Comparison of ENCODE assay signal across 9 mouse cellular contexts in genomic region chr15:31571906-31572722, GRCm38 (mm10). TPM values are rescaled to one million over a fixed set of nuclear protein-coding genes. Genes with fewer than 3 reads are reported as not detected.
A peak's percentile ranks its signal among the peaks of the same experiment; 100 is the strongest.
DNase-seq lines count a peak whose midpoint lies in the region; ATAC-seq and TF ChIP-seq lines count a peak whose summit lies in the region.
"Had no signal": no experiment of that assay in that cellular context is flagged by ENCODE, and none has a peak within 500 bp of the region (broad histone marks: within the 10 kb centered on the region; RNA-seq: fewer than 3 reads in every experiment).

No protein-coding gene starts in this region.

- no peak for TF ChIP-seq CTCF in midbrain, postnatal 0 days (IDR thresholded peaks at IDR 0.05)

- no peaks in the 10 kb centered on the region for H3K27me3 ChIP-seq in embryonic facial prominence, embryonic 12.5 days
- H3K27me3 ChIP-seq in embryonic facial prominence, embryonic 10.5 days (replicated peaks; ENCODE audit: low read depth, poor library complexity, severe bottlenecking): no peaks in the 10 kb centered on the region
- no peaks in the 10 kb centered on the region for H3K27me3 ChIP-seq in midbrain, postnatal 0 days (ENCODE audit: insufficient read depth, low read length)
- no peaks in the 10 kb centered on the region for H3K27me3 ChIP-seq in midbrain, embryonic 14.5 days (ENCODE audit: control insufficient read depth, insufficient read depth, low read length)
- H3K27me3 ChIP-seq in stomach, embryonic 16.5 days (ENCODE audit: control insufficient read depth, insufficient read depth, low read length): no peaks in the 10 kb centered on the region
- H3K27me3 ChIP-seq: forebrain, embryonic 12.5 days had no signal

- no peaks in the 10 kb centered on the region for H3K9me3 ChIP-seq in embryonic facial prominence, embryonic 12.5 days
- H3K9me3 ChIP-seq in embryonic facial prominence, embryonic 10.5 days: no peaks in the 10 kb centered on the region
- H3K9me3 ChIP-seq in midbrain, postnatal 0 days (ENCODE audit: low read length): no peaks in the 10 kb centered on the region
- H3K9me3 ChIP-seq in midbrain, embryonic 14.5 days (ENCODE audit: control insufficient read depth, low read length): no peaks in the 10 kb centered on the region
- no peaks in the 10 kb centered on the region for H3K9me3 ChIP-seq in stomach, embryonic 16.5 days (replicated peaks; ENCODE audit: control insufficient read depth, low read length)
- H3K9me3 ChIP-seq: forebrain, embryonic 12.5 days had no signal

- no peak overlapping the region for H3K9ac ChIP-seq in embryonic facial prominence, embryonic 12.5 days
- H3K9ac ChIP-seq in midbrain, postnatal 0 days (replicated peaks; ENCODE audit: low read length, poor library complexity, severe bottlenecking): no peak overlapping the region
- no peak overlapping the region for H3K9ac ChIP-seq in midbrain, embryonic 14.5 days (replicated peaks; ENCODE audit: low read length)
- H3K9ac ChIP-seq in stomach, embryonic 16.5 days (ENCODE audit: low read length): no peak overlapping the region
- H3K9ac ChIP-seq: forebrain, embryonic 12.5 days had no signal

- peak overlapping the region; percentile 41; the same call in 1 of the 2 replicates for H3K27ac ChIP-seq in embryonic facial prominence, embryonic 12.5 days
- H3K27ac ChIP-seq in embryonic facial prominence, embryonic 10.5 days (replicated peaks): no peak overlapping the region
- no peak overlapping the region for H3K27ac ChIP-seq in midbrain, postnatal 0 days (ENCODE audit: low read depth, low read length)
- no peak overlapping the region for H3K27ac ChIP-seq in midbrain, embryonic 14.5 days (replicated peaks; ENCODE audit: low read depth, low read length)
- peak overlapping the region; percentile 14; the same call in 1 of the 2 replicates for H3K27ac ChIP-seq in stomach, embryonic 16.5 days (ENCODE audit: low read length)
- H3K27ac ChIP-seq: forebrain, embryonic 12.5 days had no signal

- 73% methylated on average over 16 of the region's 16 CpGs for WGBS in embryonic facial prominence, embryonic 12.5 days
- 86% methylated on average over 16 of the region's 16 CpGs for WGBS in embryonic facial prominence, embryonic 10.5 days
- WGBS in midbrain, postnatal 0 days: 83% methylated on average over 16 of the region's 16 CpGs
- 91% methylated on average over 16 of the region's 16 CpGs for WGBS in midbrain, embryonic 14.5 days
- 76% methylated on average over 16 of the region's 16 CpGs for WGBS in stomach, embryonic 16.5 days

- ATAC-seq in embryonic facial prominence, embryonic 12.5 days (ENCODE audit: insufficient number of reproducible peaks, insufficient read depth, low FRiP score, low TSS enrichment): no peak
- no peak for ATAC-seq in midbrain, postnatal 0 days (ENCODE audit: low FRiP score)
- no peak for ATAC-seq in midbrain, embryonic 14.5 days (ENCODE audit: low FRiP score, low TSS enrichment)
- ATAC-seq in stomach, embryonic 16.5 days (ENCODE audit: insufficient read depth, low FRiP score): no peak
- ATAC-seq in activated CD4-positive, CD25-positive, alpha-beta regulatory T cell, adult 4 months: no peak

- no peaks in the 10 kb centered on the region for H3K36me3 ChIP-seq in embryonic facial prominence, embryonic 12.5 days
- no peaks in the 10 kb centered on the region for H3K36me3 ChIP-seq in embryonic facial prominence, embryonic 10.5 days (replicated peaks)
- H3K36me3 ChIP-seq in midbrain, postnatal 0 days (ENCODE audit: insufficient read depth, low read length): no peaks in the 10 kb centered on the region
- H3K36me3 ChIP-seq in midbrain, embryonic 14.5 days (ENCODE audit: control insufficient read depth, insufficient read depth, low read length): no peaks in the 10 kb centered on the region
- H3K36me3 ChIP-seq in stomach, embryonic 16.5 days (ENCODE audit: control insufficient read depth, insufficient read depth, low read length): no peaks in the 10 kb centered on the region
- H3K36me3 ChIP-seq: forebrain, embryonic 12.5 days had no signal

- intact Hi-C loops in heart, postnatal 14 days (cut with DNase I): loop anchor here (5.0 kb wide), 1 partner anchor 40 kb away; the partner anchor contains the start of gene March6

- no peak overlapping the region for H3K4me2 ChIP-seq in embryonic facial prominence, embryonic 12.5 days (replicated peaks)
- no peak overlapping the region for H3K4me2 ChIP-seq in midbrain, postnatal 0 days (ENCODE audit: low read depth, low read length, poor library complexity, severe bottlenecking)
- H3K4me2 ChIP-seq in midbrain, embryonic 14.5 days (ENCODE audit: low read length): no peak overlapping the region
- no peak overlapping the region for H3K4me2 ChIP-seq in stomach, embryonic 16.5 days (ENCODE audit: low read depth, low read length)
- H3K4me2 ChIP-seq: forebrain, embryonic 12.5 days had no signal

- no peak overlapping the region for H3K4me3 ChIP-seq in embryonic facial prominence, embryonic 12.5 days
- H3K4me3 ChIP-seq in embryonic facial prominence, embryonic 10.5 days: no peak overlapping the region
- no peak overlapping the region for H3K4me3 ChIP-seq in midbrain, postnatal 0 days (ENCODE audit: low read depth, low read length)
- no peak overlapping the region for H3K4me3 ChIP-seq in midbrain, embryonic 14.5 days (replicated peaks; ENCODE audit: low read depth, low read length)
- H3K4me3 ChIP-seq in stomach, embryonic 16.5 days (replicated peaks; ENCODE audit: low read length): no peak overlapping the region
- H3K4me3 ChIP-seq: forebrain, embryonic 12.5 days had no signal

- peaks cover 19% of the 10 kb centered on the region for H3K4me1 ChIP-seq in embryonic facial prominence, embryonic 12.5 days
- H3K4me1 ChIP-seq in embryonic facial prominence, embryonic 10.5 days: peaks cover 23% of the 10 kb centered on the region
- H3K4me1 ChIP-seq in midbrain, postnatal 0 days (ENCODE audit: insufficient read depth, low read length): no peaks in the 10 kb centered on the region
- no peaks in the 10 kb centered on the region for H3K4me1 ChIP-seq in midbrain, embryonic 14.5 days (ENCODE audit: control insufficient read depth, insufficient read depth, low read length)
- peaks cover 19% of the 10 kb centered on the region for H3K4me1 ChIP-seq in stomach, embryonic 16.5 days (ENCODE audit: control insufficient read depth, insufficient read depth, low read length)

- DNase-seq in embryonic facial prominence, embryonic 10.5 days (ENCODE audit: low spot score): no peak
- peak; percentile 19 for DNase-seq in midbrain, postnatal 0 days (ENCODE audit: low spot score)
- DNase-seq in midbrain, embryonic 14.5 days: no peak
- peak; percentile 22 to 42 for DNase-seq in heart, postnatal 14 days
- DNase-seq in urinary bladder, postnatal 25 days (ENCODE audit: low spot score): no peak

RNA-seq across cellular contexts. Expression of gene Cmbl, which starts 6.9 kb away (rescaled TPM):
- 2.1 and 2.2 TPM in 2 replicates for polyA plus RNA-seq in embryonic facial prominence, embryonic 12.5 days (2016; fragmentation: Nextera tagmentation; extraction: Ambion mirVana)
- 2.3 and 2.5 TPM in 2 replicates for polyA plus RNA-seq in embryonic facial prominence, embryonic 10.5 days (2016; fragmentation: Nextera tagmentation; extraction: Ambion mirVana)
- 27.5 and 34.3 TPM in 2 replicates for total RNA-seq in midbrain, postnatal 0 days (2014; rRNA removed)
- polyA plus RNA-seq in midbrain, postnatal 0 days (2015; fragmentation: Nextera tagmentation; extraction: Ambion mirVana): 25.1 and 25.9 TPM in 2 replicates
- 3.6 and 5.4 TPM in 2 replicates for polyA plus RNA-seq in midbrain, embryonic 14.5 days (2014; fragmentation: Nextera tagmentation; extraction: Ambion mirVana)
- 10 to 100 TPM; 25.6 to 26.5 TPM for total RNA-seq in heart, postnatal 14 days (2021)
- 21.7 and 24.3 TPM in 2 replicates for polyA plus RNA-seq in stomach, embryonic 16.5 days (2015; fragmentation: Nextera tagmentation; extraction: Ambion mirVana)
- polyA plus RNA-seq in activated CD4-positive, CD25-positive, alpha-beta regulatory T cell, adult 4 months (2017; shearing (Covaris generic)): under 1 TPM in 1 of 2 experiments, not detected in 1; 0.80 TPM

RNA-seq across cellular contexts. Expression of gene Cct5, which starts 29.5 kb away (rescaled TPM):
- polyA plus RNA-seq in embryonic facial prominence, embryonic 12.5 days (2016; fragmentation: Nextera tagmentation; extraction: Ambion mirVana): 600 and 614 TPM in 2 replicates
- polyA plus RNA-seq in embryonic facial prominence, embryonic 10.5 days (2016; fragmentation: Nextera tagmentation; extraction: Ambion mirVana): 782 and 839 TPM in 2 replicates
- total RNA-seq in midbrain, postnatal 0 days (2014; rRNA removed): 336 and 346 TPM in 2 replicates
- 435 and 440 TPM in 2 replicates for polyA plus RNA-seq in midbrain, postnatal 0 days (2015; fragmentation: Nextera tagmentation; extraction: Ambion mirVana)
- polyA plus RNA-seq in midbrain, embryonic 14.5 days (2014; fragmentation: Nextera tagmentation; extraction: Ambion mirVana): 520 and 567 TPM in 2 replicates
- total RNA-seq in heart, postnatal 14 days (2021): 100 to 1,000 TPM; 144 to 154 TPM
- 455 and 460 TPM in 2 replicates for polyA plus RNA-seq in stomach, embryonic 16.5 days (2015; fragmentation: Nextera tagmentation; extraction: Ambion mirVana)
- polyA plus RNA-seq in activated CD4-positive, CD25-positive, alpha-beta regulatory T cell, adult 4 months (2017; shearing (Covaris generic)): 100 to 1,000 TPM; 432 to 525 TPM

RNA-seq across cellular contexts. Expression of gene Fam173b, which starts 29.5 kb away (rescaled TPM):
- polyA plus RNA-seq in embryonic facial prominence, embryonic 12.5 days (2016; fragmentation: Nextera tagmentation; extraction: Ambion mirVana): 11.9 and 12.5 TPM in 2 replicates
- polyA plus RNA-seq in embryonic facial prominence, embryonic 10.5 days (2016; fragmentation: Nextera tagmentation; extraction: Ambion mirVana): 13.4 and 14.7 TPM in 2 replicates
- total RNA-seq in midbrain, postnatal 0 days (2014; rRNA removed): 10.5 and 10.6 TPM in 2 replicates
- polyA plus RNA-seq in midbrain, postnatal 0 days (2015; fragmentation: Nextera tagmentation; extraction: Ambion mirVana): 6.7 and 8.0 TPM in 2 replicates
- 9.5 and 10.0 TPM in 2 replicates for polyA plus RNA-seq in midbrain, embryonic 14.5 days (2014; fragmentation: Nextera tagmentation; extraction: Ambion mirVana)
- 10 to 100 TPM; 17.1 to 19.9 TPM for total RNA-seq in heart, postnatal 14 days (2021)
- 13.2 and 13.6 TPM in 2 replicates for polyA plus RNA-seq in stomach, embryonic 16.5 days (2015; fragmentation: Nextera tagmentation; extraction: Ambion mirVana)
- polyA plus RNA-seq in activated CD4-positive, CD25-positive, alpha-beta regulatory T cell, adult 4 months (2017; shearing (Covaris generic)): 10 to 100 TPM; 20.0 to 26.3 TPM

RNA-seq across cellular contexts. Expression of gene March6, which starts 41.3 kb away (rescaled TPM):
- 44.0 and 44.6 TPM in 2 replicates for polyA plus RNA-seq in embryonic facial prominence, embryonic 12.5 days (2016; fragmentation: Nextera tagmentation; extraction: Ambion mirVana)
- 38.9 and 39.8 TPM in 2 replicates for polyA plus RNA-seq in embryonic facial prominence, embryonic 10.5 days (2016; fragmentation: Nextera tagmentation; extraction: Ambion mirVana)
- 198 and 249 TPM in 2 replicates for total RNA-seq in midbrain, postnatal 0 days (2014; rRNA removed)
- polyA plus RNA-seq in midbrain, postnatal 0 days (2015; fragmentation: Nextera tagmentation; extraction: Ambion mirVana): 66.4 and 72.1 TPM in 2 replicates
- 87.2 and 117 TPM in 2 replicates for polyA plus RNA-seq in midbrain, embryonic 14.5 days (2014; fragmentation: Nextera tagmentation; extraction: Ambion mirVana)
- total RNA-seq in heart, postnatal 14 days (2021): 100 to 1,000 TPM; 106 to 108 TPM
- polyA plus RNA-seq in stomach, embryonic 16.5 days (2015; fragmentation: Nextera tagmentation; extraction: Ambion mirVana): 30.1 and 30.2 TPM in 2 replicates
- 10 to 100 TPM; 21.1 to 21.5 TPM for polyA plus RNA-seq in activated CD4-positive, CD25-positive, alpha-beta regulatory T cell, adult 4 months (2017; shearing (Covaris generic))

Comparison
In these comparisons a context has a peak if more than half of its experiments do, and no peak if none do; other contexts are left out.
1. H3K27ac ChIP-seq: peak in embryonic facial prominence, embryonic 12.5 days (single experiment) and stomach, embryonic 16.5 days (single experiment); none in embryonic facial prominence, embryonic 10.5 days (single experiment), midbrain, postnatal 0 days (single experiment) and midbrain, embryonic 14.5 days (single experiment).
2. DNase-seq: peak in midbrain, postnatal 0 days (single experiment) and heart, postnatal 14 days (2 of 2); none in embryonic facial prominence, embryonic 10.5 days (single experiment), midbrain, embryonic 14.5 days (single experiment) and urinary bladder, postnatal 25 days (single experiment).